Mouse (Mus musculus): Measurements from ENCODE around the gene Sectm1b. TPM values are rescaled to one million over a fixed set of nuclear protein-coding genes. Genes with fewer than 3 reads are reported as not detected.

Sectm1b gene
- total RNA-seq, 2 experiments from 2014 or later, result not detected

DNA sequence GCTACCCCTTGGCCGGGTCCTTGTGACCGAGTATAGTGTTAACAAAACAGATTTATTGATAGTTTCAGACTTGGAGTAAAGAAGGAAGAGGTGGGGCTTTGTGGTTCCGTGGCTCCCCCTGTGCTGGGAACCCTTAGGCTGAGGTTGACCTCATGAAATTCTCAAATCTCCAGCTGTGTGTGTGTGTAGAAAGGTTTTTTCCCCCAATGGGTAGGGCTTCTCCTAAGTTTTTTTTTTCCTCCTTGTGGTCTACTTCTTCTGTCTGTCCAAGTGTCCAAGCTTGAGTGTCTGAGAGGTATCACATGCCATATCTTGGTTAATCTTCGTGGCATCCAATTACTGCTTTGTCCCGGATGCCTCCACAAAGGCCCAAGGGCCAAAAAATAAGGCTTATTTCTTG lies 30.3 kb downstream of the Sectm1b start:
- DNase-seq (ENCODE audit: low spot score), result no peak

DNA sequence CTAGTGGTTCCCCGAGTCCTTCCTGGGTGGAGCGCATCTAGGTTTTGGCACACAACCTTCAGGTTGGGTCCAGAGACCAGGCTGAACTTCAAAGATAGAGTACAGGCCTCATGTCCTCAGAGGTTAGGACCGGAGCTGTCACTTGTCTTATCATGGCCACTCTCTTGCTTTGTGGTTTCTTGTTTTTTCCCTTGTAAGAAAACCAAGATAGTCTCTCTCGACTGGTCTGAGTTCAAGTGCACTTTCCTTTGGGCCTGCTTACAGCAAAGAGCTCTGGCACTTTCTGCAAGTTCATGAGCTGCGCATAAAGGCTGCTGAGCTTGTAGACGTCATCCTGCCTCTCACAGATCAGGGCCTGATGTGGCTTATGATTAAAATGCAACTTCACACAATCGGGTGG lies 36.1 kb downstream of the Sectm1b start:
- no peak for DNase-seq (ENCODE audit: low spot score)

DNA sequence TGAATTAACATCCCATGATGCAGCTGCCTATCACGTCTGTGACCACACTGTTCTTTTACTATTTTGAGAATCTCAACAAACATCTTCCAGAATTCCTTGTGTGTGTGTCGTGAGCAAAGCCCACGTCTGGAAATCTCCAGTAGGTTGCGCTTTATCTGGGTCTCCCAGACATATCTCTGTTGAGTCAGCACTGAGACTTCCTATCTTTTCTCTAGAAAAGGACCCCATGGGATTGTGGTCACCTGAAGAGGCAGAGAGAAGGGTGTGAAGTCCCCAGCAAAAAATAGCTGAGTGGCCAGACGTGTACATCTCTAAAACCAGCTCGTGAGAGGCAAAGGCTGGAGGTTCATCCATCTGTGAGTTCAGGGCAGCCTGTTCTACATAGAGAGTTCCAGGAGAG lies 39.2 kb downstream of the Sectm1b start:
- no peak for DNase-seq (ENCODE audit: low spot score)

DNA sequence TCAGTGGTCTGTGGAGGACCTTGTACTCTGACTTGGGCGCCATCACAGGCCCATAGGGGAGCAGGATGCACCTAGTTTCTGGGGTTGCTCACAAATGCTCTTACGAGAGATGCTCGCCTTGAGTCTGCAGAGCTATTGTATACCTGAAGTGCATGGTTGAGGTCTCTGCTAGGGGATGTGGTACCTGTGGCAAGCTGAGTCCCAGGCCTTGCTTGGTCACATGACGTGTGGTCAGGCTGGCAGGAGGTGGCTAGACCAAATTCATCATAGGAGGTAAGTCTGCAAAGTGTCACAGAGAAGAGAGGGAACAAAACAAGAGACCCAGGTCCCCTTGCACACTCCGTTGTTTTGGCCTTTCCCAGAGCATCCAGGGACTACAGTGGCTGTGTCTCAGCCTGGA lies 43.9 kb downstream of the Sectm1b start:
- DNase-seq (ENCODE audit: low spot score), result no peak

DNA sequence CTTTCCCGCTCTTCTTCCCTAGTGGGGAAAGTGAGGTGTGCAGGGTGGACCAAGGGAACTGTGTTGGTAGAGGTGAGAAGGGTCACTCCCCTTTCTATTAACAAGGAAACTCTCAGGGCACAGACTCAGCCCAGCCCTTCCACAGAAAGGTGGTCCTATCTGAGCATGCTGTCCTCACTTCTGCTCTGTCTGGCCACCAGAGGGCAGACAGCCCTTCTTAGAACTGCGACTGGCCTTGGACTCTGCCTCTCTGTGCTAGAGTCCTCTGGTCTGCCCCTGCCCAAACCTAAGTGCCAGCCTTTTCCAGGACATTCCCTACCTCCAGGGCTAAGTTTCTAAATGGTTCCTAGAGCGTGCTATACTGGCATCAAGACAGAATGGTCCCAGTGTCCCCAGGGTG lies 45.7 kb downstream of the Sectm1b start:
- DNase-seq (ENCODE audit: low spot score), result peak; percentile 60

DNA sequence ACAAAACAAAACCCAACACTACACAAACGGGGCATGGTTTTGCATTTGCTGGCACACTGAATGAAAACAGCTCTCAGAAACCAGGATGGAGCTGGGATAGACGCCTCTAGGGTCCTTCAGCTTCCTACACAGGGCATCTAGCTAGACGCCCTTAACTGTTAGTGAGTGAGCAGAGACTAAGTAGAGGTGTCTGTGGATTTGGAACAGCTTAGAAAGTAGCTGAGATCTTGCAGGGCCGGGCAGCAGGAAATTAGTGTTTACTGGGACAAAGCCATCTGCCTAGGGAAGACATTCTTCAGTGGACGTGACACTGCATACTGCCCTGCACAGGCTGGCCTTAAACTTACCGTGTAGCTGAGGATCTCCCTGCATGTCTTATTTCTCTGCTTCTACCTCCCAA lies 47.9 kb downstream of the Sectm1b start:
- DNase-seq (ENCODE audit: low spot score), result no peak

DNA sequence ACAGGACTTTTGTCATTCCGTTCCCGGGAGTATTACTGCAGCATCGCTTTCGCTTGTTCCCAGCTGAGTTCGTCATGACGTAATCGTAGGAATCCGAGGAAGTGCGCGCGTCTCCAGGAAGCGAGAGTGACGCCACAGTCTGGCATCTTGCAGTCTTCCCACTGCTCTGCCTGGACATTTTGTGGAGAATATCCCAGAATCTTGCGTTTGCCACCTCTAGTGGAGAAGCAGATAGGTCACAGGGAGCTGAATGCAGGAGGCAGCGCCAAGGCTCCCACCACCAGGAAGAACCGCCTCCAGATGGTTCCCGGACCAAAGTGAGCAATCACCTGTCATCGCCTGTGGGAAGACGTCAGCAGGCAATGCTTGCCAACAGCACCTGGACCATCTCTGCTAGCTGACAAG lies 48.5 kb downstream of the Sectm1b start:
- DNase-seq (ENCODE audit: low spot score), result no peak

DNA sequence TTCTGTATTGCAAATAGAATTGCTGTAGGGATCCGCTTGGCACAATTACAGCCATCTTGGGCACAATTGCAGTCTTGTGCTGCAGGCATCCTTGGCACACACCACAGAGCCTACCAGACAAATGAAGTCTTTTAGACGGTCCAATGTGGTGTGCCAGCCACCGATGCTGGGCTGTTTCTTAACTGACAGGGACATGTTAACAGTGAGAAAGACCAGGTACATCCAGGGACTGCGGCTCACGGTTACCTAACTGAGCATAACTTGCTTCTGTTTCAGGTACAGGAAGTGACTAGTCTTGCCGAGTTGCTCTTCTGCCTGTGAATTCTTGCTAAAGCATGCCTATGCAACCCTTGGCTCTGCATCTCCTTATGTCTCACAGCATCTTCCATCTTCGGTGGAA lies 49.7 kb downstream of the Sectm1b start:
- DNase-seq (ENCODE audit: low spot score), result no peak

DNA sequence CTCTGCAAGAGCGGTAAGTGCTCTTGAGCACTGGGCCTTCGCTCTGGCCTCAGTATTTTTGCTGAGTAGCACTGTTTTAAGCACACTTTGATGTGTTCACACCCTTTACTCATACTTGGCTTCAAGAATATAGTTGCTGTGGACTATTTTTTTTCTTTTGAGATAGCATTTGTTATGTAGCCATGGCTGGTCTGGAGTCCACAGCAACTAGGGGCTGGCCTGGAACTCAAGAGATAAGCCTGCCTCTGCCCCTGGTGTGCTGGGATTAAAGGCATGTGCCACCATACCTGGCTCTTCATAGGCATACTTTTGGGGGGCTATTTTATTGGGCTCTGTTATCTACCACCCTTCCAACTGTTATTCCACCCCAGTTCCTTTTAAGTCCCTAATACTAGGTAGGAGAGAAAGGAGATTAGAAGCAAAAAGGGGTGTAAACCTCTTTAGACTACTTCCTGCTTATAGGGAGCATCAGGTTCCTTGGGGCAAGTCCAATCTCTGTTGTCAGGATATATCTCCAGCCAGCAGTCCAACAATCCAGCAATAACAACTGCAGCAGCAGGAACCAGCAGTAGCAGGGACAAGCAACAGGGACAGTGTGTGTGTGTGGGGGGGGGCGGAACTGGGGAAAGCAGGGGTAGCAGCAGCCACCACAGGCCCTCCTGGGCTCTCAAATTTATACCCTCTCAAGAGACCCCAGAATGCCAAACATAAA lies 53.2 kb downstream of the Sectm1b start:
- no peak for DNase-seq (ENCODE audit: low spot score)

DNA sequence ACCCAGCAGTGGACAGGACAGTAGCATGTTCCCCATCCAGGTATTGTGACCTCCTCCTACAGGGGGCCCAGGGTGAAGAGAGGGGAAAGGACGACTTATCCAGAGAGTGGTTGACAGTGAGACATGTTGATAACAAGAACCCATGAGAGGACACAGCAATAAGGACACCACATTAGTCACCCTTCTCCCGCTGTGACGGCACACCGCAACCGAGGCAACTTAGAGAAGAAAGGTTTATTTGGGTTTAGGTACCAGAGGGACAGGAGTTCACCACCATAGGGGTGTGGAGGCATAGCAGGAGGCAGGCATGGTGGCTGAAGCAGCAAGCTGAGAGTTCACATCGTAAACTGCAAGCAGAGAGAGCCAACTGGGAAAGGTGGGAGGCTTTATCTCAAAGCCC lies 57.2 kb downstream of the Sectm1b start:
- DNase-seq (ENCODE audit: low spot score), result no peak

DNA sequence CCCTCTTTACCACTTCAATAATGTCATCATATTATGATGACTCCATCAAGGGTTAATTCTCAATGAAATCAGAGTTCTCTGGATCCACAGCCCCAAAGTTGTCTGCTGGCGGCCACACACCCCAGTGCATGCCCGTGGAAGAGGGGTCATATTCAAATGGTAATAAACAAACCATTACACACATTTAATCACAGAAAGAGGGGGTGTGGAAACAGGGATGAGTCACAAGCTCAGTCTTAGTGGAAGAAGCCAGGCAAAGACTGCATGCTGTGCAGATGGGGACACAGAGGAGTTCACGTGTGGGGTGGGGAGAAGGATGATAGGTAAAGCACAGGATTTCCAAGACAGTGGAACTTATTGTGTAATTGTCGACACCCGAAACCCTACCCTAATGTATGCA lies 59.1 kb downstream of the Sectm1b start:
- DNase-seq (ENCODE audit: low spot score), result no peak

Other genes with a start within 250 kb of the Sectm1b start
- 10 to 100 TPM; 11.4 to 17.1 TPM for gene Fasn, start 239.0 kb downstream of the Sectm1b start, total RNA-seq (2021)
- gene Ccdc57, start 130.7 kb downstream of the Sectm1b start, total RNA-seq (2021), result 1 to 10 TPM; 3.0 to 3.5 TPM
- 100 to 1,000 TPM; 257 to 298 TPM for gene Slc16a3, start 115.1 kb downstream of the Sectm1b start, total RNA-seq (2021)
- 10 to 100 TPM; 48.7 to 57.4 TPM for gene Csnk1d, start 72.2 kb downstream of the Sectm1b start, total RNA-seq (2021)
- gene Cd7, start 24.2 kb downstream of the Sectm1b start, total RNA-seq (2021), result not detected
- gene Sectm1a, start 17.7 kb upstream of the Sectm1b start, total RNA-seq (2021), result under 1 TPM in 1 of 2 experiments, not detected in 1; 0.17 TPM
- gene Tex19.2, start 55.1 kb upstream of the Sectm1b start, total RNA-seq (2021), result not detected
- not detected for gene Tex19.1, start 82.6 kb upstream of the Sectm1b start, total RNA-seq (2021)
- gene Uts2r, start 96.7 kb upstream of the Sectm1b start, total RNA-seq (2021), result 1 to 10 TPM in 1 of 2 experiments, under 1 TPM in 1; 0.62 to 1.0 TPM
- gene Hexdc, start 140.9 kb upstream of the Sectm1b start, total RNA-seq (2021), result 1 to 10 TPM; 5.7 to 7.1 TPM
- gene Ogfod3, start 141.1 kb upstream of the Sectm1b start, total RNA-seq (2021), result 10 to 100 TPM; 12.3 TPM
- 1 to 10 TPM; 2.6 to 2.9 TPM for gene Cybc1, start 165.8 kb upstream of the Sectm1b start, total RNA-seq (2021)
- 100 to 1,000 TPM in 1 of 2 experiments, 10 to 100 TPM in 1; 75.8 to 117 TPM for gene Narf, start 173.7 kb upstream of the Sectm1b start, total RNA-seq (2021)
- 10 to 100 TPM; 26.5 to 30.9 TPM for gene Foxk2, start 196.4 kb upstream of the Sectm1b start, total RNA-seq (2021)